Mouse (Mus musculus) E14TG2a.4 (cell line): ENCODE measurements at regions not wholly inside any gene's neighbourhood (a gene's known extent, or its start where the extent isn't known, plus 50 kb on each side); places are given as distances from the start of the nearest gene placed in this dataset.

Experiments
- H3K27me3 ChIP-seq: 2 replicates; pipeline ENCODE4 v1.6.1; 2014; ENCODE audit warnings: low read length, control low read depth; ENCODE audit not compliant: insufficient read depth
- H3K36me3 ChIP-seq: 2 replicates; pipeline ENCODE4 v1.6.1; 2014; ENCODE audit warnings: low read length, control low read depth; ENCODE audit not compliant: insufficient read depth
- H3K4me1 ChIP-seq: replicated peaks from 2 replicates; pipeline ENCODE4 v1.6.1; 2014; ENCODE audit warnings: low read depth, low read length, control low read depth
- H3K4me3 ChIP-seq: replicated peaks from 2 replicates; pipeline ENCODE4 v1.5.1; 2014; ENCODE audit warnings: mild to moderate bottlenecking, low read length
- H3K9me3 ChIP-seq: 2 replicates; pipeline ENCODE4 v1.6.1; 2014; ENCODE audit warnings: low read length, control low read depth
- CTCF ChIP-seq: conservative IDR thresholded peaks from 2 replicates; pipeline ENCODE4 v1.5.1; 2014; ENCODE audit warnings: low read length
- NANOG ChIP-seq: IDR thresholded peaks from 2 replicates; pipeline ENCODE4 v1.6.1; 2014; ENCODE audit warnings: borderline replicate concordance, low read length, mixed read lengths
- POU5F1 ChIP-seq: IDR thresholded peaks from 2 replicates; pipeline ENCODE4 v1.6.1; 2014; ENCODE audit warnings: low read length, borderline replicate concordance

GRCm38 (mm10) chr7:73260140-73260539 is 115.2 kb upstream of the Rgma start:
- H3K36me3 ChIP-seq = no peaks in the 10 kb centered on the region
- H3K9me3 ChIP-seq = peaks cover 10% of the 10 kb centered on the region
- no peaks in the 10 kb centered on the region for H3K4me1 ChIP-seq
- no peak for TF ChIP-seq NANOG
- TF ChIP-seq CTCF = no peak
- TF ChIP-seq POU5F1 = no peak
- H3K27me3 ChIP-seq = peaks cover 13% of the 10 kb centered on the region
- no peak overlapping the region for H3K4me3 ChIP-seq

DNA sequence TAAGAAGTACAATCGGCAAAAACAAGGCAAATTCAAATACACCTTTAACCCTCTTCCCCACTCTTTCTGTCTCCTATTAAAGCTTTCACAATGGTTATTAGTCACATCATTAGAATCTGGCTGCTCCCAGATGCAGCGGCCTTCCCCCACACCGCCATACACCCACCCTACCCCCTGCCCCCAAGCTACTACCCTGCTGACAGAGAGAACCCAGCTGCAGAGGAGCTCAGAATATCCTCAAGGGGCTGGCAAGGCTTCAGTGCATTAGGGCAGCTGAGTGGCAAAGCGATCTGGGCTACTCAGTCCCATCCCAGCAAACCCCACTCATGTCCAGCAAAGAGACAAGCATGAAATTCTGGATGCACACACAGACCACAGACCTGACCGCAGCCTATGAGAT is 113.6 kb upstream of the Rgma start:
- H3K27me3 ChIP-seq = peaks cover 13% of the 10 kb centered on the region
- no peak overlapping the region for H3K4me3 ChIP-seq
- H3K4me1 ChIP-seq = no peaks in the 10 kb centered on the region
- H3K9me3 ChIP-seq = no peaks in the 10 kb centered on the region
- H3K36me3 ChIP-seq = no peaks in the 10 kb centered on the region
- TF ChIP-seq POU5F1 (no peak), CTCF (no peak), NANOG (no peak)

GRCm38 (mm10) chr7:73262526-73262925 is 112.8 kb upstream of the Rgma start:
- Histone ChIP-seq H3K9me3 (no peaks in the 10 kb centered on the region), H3K36me3 (no peaks in the 10 kb centered on the region), H3K4me1 (no peaks in the 10 kb centered on the region), H3K4me3 (no peak overlapping the region), H3K27me3 (peaks cover 13% of the 10 kb centered on the region)
- TF ChIP-seq NANOG (peak; percentile 62; the same call in 1 of the 2 replicates), POU5F1 (no peak), CTCF (no peak)

GRCm38 (mm10) chr7:73269626-73270025 is 105.7 kb upstream of the Rgma start:
- H3K4me1 ChIP-seq = no peaks in the 10 kb centered on the region
- TF ChIP-seq CTCF (no peak), NANOG (no peak), POU5F1 (no peak)

GRCm38 (mm10) chr7:73272787-73273186 is 102.5 kb upstream of the Rgma start:
- Histone ChIP-seq H3K4me3 (no peak overlapping the region), H3K27me3 (peaks cover 15% of the 10 kb centered on the region), H3K4me1 (peaks cover 9% of the 10 kb centered on the region), H3K36me3 (no peaks in the 10 kb centered on the region), H3K9me3 (peaks cover 18% of the 10 kb centered on the region; the same call in 1 of the 2 replicates)
- TF ChIP-seq NANOG (no peak), POU5F1 (no peak), CTCF (no peak)

More at GRCm38 (mm10) chr7:73269626-73270025, 105.7 kb upstream of the Rgma start:
- no peak overlapping the region for H3K4me3 ChIP-seq
- peaks cover 10% of the 10 kb centered on the region; the same call in 1 of the 2 replicates for H3K9me3 ChIP-seq
- no peaks in the 10 kb centered on the region for H3K36me3 ChIP-seq
- peaks cover 13% of the 10 kb centered on the region for H3K27me3 ChIP-seq

DNA sequence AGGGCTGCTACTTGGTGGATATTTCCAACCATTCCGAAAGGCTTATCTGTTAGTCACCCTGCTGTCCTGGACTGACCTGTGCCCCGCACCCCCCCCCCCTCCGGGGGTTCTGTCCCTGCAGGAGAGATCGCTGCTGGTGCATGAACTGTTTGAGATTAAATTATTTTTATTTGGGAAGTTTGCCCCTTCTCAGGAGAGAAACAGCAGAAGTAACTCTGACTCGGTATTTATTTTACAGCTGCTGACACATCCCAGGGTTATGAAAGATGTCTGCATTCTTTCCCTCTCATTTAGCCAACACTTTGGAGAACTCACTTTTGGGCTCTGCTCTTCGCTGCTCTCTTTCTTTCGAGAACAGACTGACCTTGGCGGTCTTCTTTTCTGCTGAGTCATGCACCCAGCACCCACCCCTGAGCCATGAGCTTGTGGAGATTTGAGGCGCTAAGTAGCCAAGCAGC is 99.5 kb upstream of the Rgma start:
- H3K4me3 ChIP-seq = no peak overlapping the region
- H3K9me3 ChIP-seq = peaks cover 18% of the 10 kb centered on the region; the same call in 1 of the 2 replicates
- H3K27me3 ChIP-seq = peaks cover 14% of the 10 kb centered on the region
- peaks cover 9% of the 10 kb centered on the region for H3K4me1 ChIP-seq
- TF ChIP-seq POU5F1 (no peak), CTCF (no peak), NANOG (no peak)
- no peaks in the 10 kb centered on the region for H3K36me3 ChIP-seq

GRCm38 (mm10) chr7:73278616-73279015 is 96.7 kb upstream of the Rgma start:
- H3K27me3 ChIP-seq = peaks cover 10% of the 10 kb centered on the region
- peaks cover 9% of the 10 kb centered on the region for H3K4me1 ChIP-seq
- no peak overlapping the region for H3K4me3 ChIP-seq
- H3K36me3 ChIP-seq = no peaks in the 10 kb centered on the region
- TF ChIP-seq NANOG = no peak
- no peak for TF ChIP-seq CTCF
- TF ChIP-seq POU5F1 = no peak
- H3K9me3 ChIP-seq = peaks cover 14% of the 10 kb centered on the region; the same call in 1 of the 2 replicates

GRCm38 (mm10) chr7:73279936-73280445 is 95.3 kb upstream of the Rgma start:
- peaks cover 9% of the 10 kb centered on the region for H3K4me1 ChIP-seq
- no peak overlapping the region for H3K4me3 ChIP-seq
- H3K9me3 ChIP-seq = peaks cover 8% of the 10 kb centered on the region; the same call in 1 of the 2 replicates
- TF ChIP-seq NANOG (no peak), POU5F1 (no peak), CTCF (no peak)
- H3K36me3 ChIP-seq = no peaks in the 10 kb centered on the region
- peaks cover 7% of the 10 kb centered on the region for H3K27me3 ChIP-seq

DNA sequence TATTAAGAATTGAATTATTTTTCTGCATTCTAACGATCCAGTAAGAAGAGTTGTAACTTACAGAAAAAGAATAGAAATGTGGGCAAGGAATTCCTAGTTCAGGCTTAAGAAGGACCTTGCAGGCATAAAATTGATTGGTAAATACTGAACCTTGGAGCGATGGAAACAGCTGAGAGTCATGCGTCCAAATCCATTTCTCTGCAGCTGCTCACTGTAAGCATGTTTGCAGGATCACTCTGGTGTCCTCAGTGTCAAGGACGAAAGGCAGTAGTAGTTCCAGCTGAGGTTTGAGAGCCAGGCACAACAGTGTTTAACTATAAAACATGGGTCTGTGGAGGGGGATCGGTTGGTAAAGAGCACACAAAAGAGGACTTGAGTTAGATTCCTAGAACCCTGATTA is 89.1 kb upstream of the Rgma start:
- no peak for TF ChIP-seq NANOG
- no peak for TF ChIP-seq CTCF
- no peak for TF ChIP-seq POU5F1
- H3K36me3 ChIP-seq = no peaks in the 10 kb centered on the region
- no peaks in the 10 kb centered on the region for H3K9me3 ChIP-seq
- H3K27me3 ChIP-seq = no peaks in the 10 kb centered on the region; the same call in 1 of the 2 replicates
- peaks cover 9% of the 10 kb centered on the region for H3K4me1 ChIP-seq
- H3K4me3 ChIP-seq = no peak overlapping the region
